Mouse (Mus musculus) olfactory bulb, adult 2 months (tissue): Measurements from ENCODE around the gene Mapkapk2.

Source experiments
- CTCF ChIP-seq: fragments of 200-500 bp; IDR thresholded peaks from 2 replicates; pipeline ENCODE4 v1.5.1; 2012; ENCODE audit warnings: low read depth, mild to moderate bottlenecking, low read length, moderate library complexity; ENCODE audit not compliant: insufficient read depth
- POLR2A ChIP-seq: fragments of 200-500 bp; IDR thresholded peaks from 2 replicates; pipeline ENCODE4 v1.6.1; 2012; ENCODE audit warnings: mild to moderate bottlenecking, low read depth, low read length, moderate library complexity; ENCODE audit not compliant: insufficient read depth

- no peak for TF ChIP-seq CTCF
- no peak for TF ChIP-seq POLR2A
Observed at GRCm38 (mm10) chr1:131029215-131029614, 68.4 kb downstream of the Mapkapk2 start.
